Mouse (Mus musculus): ENCODE measurements at regions not wholly inside any gene's neighbourhood (a gene's known extent, or its start where the extent isn't known, plus 50 kb on each side); places are given as distances from the start of the nearest gene placed in this dataset.
"Not testable (repeated sequence)": the region's sequence is repeated elsewhere in the genome, so short reads cannot be mapped to it uniquely, and the experiment has no call there.

DNA sequence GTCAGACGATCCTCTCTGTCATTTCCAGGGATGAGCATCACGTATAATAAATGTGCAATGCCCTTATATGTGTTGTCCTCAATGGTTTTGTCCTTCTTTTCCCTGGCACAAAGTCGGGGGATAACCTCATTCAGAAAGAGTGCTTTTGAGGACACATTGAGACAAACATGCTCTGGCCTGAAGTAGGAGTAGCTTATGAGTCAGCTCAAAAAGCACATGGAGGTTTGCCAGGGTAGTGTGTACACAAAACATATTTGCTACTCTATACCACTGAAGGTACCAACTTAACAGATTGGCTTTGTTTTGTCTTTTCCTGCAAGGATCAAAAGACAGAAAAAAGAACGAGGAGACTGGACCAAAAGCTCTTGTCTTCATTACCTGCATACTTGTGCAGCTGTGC, 682.1 kb upstream of the Grid2 start:
- H3K9ac ChIP-seq: no peak overlapping the region
- H3K4me2 ChIP-seq: no peak overlapping the region
- WGBS: 85% methylated on average over 4 of the region's 4 CpGs
- H3K4me1 ChIP-seq: no peaks in the 10 kb centered on the region
- no peaks in the 10 kb centered on the region for H3K27me3 ChIP-seq (replicated peaks)
- no peak for ATAC-seq (replicated peaks)
- no peaks in the 10 kb centered on the region for H3K36me3 ChIP-seq (replicated peaks)
- H3K9me3 ChIP-seq: no peaks in the 10 kb centered on the region
- H3K27ac ChIP-seq: no peak overlapping the region
- no peak overlapping the region for H3K4me3 ChIP-seq

DNA sequence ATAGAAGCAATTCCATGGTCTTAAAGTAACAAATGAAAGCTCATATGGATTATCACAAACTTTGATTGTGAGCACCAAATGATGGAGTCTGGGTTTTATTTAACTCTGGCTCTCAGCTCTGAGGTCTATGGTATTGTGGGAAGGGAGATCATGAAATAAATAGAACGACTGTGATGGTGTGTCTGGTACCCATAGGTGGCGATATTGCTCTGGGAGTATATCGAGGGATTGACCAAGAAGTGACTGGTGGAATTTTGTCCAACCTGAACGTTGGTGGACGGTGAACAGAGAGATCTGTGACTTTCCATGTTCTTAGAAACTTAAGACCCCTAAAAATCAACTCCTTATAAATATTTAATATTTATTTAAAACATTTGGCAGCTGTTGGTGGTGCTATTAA, 679.5 kb upstream of the Grid2 start:
- H3K4me1 ChIP-seq: no peaks in the 10 kb centered on the region
- no peak overlapping the region for H3K4me2 ChIP-seq
- no peak overlapping the region for H3K27ac ChIP-seq
- 35% methylated on average over 5 of the region's 5 CpGs for WGBS
- H3K36me3 ChIP-seq (replicated peaks): no peaks in the 10 kb centered on the region
- no peaks in the 10 kb centered on the region for H3K9me3 ChIP-seq
- no peak overlapping the region for H3K4me3 ChIP-seq
- no peaks in the 10 kb centered on the region for H3K27me3 ChIP-seq (replicated peaks)
- ATAC-seq (replicated peaks): no peak
- H3K9ac ChIP-seq: no peak overlapping the region

DNA sequence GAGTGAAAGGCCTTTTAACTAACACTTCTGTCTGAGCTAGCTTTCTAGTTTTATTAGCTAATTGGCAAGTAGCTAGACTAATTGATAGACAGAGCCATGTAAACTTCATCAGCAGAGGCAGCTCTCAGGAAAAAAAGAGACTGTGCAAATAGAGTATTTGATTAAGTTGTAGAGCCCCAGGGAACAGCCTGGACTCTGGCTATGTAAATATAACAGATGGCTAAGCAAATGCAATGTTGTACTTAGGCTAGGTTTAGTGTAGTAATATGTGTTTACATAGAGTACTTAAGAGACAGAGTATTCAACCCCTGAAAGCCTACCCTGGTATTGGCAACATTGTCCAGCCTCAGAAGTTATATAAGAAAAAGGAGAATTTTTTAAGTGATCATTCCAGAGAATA, 635.1 kb upstream of the Grid2 start:
- H3K9me3 ChIP-seq: no peaks in the 10 kb centered on the region
- no peak overlapping the region for H3K9ac ChIP-seq
- no peaks in the 10 kb centered on the region for H3K27me3 ChIP-seq (replicated peaks)
- no peak overlapping the region for H3K4me2 ChIP-seq
- H3K4me1 ChIP-seq: no peaks in the 10 kb centered on the region
- H3K36me3 ChIP-seq (replicated peaks): no peaks in the 10 kb centered on the region
- H3K4me3 ChIP-seq: no peak overlapping the region
- no peak overlapping the region for H3K27ac ChIP-seq
- 0 out of 2 replicates have a peak, but pooled peaks have one; percentile 20 for ATAC-seq (replicated peaks)

DNA sequence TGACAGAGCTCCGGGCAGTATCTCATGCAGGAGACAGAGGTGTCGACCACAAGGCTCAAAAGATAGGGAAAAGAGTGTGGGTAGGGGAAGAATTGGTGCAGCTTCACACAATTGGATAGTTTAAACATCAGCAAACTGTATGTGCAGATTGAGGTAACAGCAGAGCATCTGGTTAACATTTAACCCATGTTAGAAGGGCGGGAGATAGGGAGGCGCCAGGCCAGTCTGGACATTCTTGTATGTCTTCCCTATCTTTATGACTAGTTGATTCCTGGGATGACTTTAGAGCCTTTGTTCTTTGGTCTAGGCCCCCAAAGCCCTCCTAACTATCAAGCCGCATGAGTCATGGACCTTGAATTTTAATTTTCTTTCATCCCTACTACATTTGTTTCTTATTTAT, 587.6 kb upstream of the Grid2 start:
- not testable (repeated sequence) for H3K4me3 ChIP-seq; H3K4me2 ChIP-seq; H3K9me3 ChIP-seq; H3K27ac ChIP-seq; H3K9ac ChIP-seq; H3K36me3 ChIP-seq (replicated peaks); H3K4me1 ChIP-seq; H3K27me3 ChIP-seq (replicated peaks); ATAC-seq (replicated peaks)
- 95% methylated on average over 5 of the region's 5 CpGs for WGBS

DNA sequence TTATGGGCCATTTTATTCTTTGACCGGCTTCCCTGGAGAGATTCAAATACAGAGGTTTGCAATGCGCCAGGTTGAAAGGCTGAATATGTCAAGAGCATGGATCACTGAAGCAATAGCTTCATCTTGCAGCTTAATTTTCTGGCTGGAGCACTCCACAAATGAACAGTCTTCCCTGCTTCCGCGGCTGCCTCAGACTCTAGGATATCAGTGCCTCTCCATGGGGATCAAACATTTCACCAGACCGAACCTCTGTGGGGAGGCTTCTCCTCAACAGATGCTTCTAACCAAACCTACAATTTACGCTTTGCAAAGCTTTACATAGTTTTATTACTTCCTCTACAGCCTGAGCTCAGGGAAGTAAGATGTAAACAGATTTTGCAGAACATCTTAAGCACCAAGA, 537.3 kb upstream of the Grid2 start:
- no peaks in the 10 kb centered on the region for H3K4me1 ChIP-seq
- H3K9me3 ChIP-seq: no peaks in the 10 kb centered on the region
- no peaks in the 10 kb centered on the region for H3K27me3 ChIP-seq (replicated peaks)
- ATAC-seq (replicated peaks): peak; percentile 39; the same call in 1 of the 2 replicates
- no peaks in the 10 kb centered on the region for H3K36me3 ChIP-seq (replicated peaks)
- H3K27ac ChIP-seq: no peak overlapping the region
- H3K4me3 ChIP-seq: no peak overlapping the region
- H3K4me2 ChIP-seq: no peak overlapping the region
- 47% methylated on average over 6 of the region's 6 CpGs for WGBS
- no peak overlapping the region for H3K9ac ChIP-seq

DNA sequence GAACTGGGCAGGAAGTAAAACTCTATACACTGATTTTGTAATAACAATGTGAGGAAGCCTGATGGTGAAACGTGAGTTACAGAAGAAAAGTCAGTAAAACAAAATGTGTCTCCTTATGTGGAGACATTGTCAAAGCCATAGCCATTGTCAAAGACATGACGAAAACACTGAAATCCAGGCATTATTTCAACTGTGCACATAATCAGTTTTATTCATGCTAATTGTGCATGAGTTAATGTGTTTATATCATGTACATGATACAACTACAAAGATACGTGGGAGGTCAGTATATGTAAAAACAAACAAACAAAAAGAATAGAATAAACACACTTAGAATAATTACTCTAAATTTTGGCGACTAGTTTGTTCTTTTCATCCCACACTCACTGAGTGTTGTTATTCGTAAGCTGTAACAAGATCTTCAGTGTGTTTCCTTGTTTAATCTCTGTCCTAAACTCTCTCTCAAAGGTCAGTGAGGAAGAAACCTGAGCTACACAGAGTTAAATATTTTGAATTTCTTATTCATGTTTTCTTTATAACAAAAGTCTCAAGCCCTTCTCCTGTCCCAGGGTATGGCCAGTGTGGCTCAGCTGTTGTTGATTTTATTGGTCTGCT, 536.0 kb upstream of the Grid2 start:
- H3K27me3 ChIP-seq (replicated peaks): no peaks in the 10 kb centered on the region
- ATAC-seq (replicated peaks): no peak
- H3K4me3 ChIP-seq: no peak overlapping the region
- no peaks in the 10 kb centered on the region for H3K4me1 ChIP-seq
- H3K4me2 ChIP-seq: no peak overlapping the region
- H3K9ac ChIP-seq: no peak overlapping the region
- no peaks in the 10 kb centered on the region for H3K9me3 ChIP-seq
- 79% methylated on average over 5 of the region's 5 CpGs for WGBS
- no peaks in the 10 kb centered on the region for H3K36me3 ChIP-seq (replicated peaks)
- H3K27ac ChIP-seq: no peak overlapping the region

Measured in midbrain, embryonic 15.5 days (tissue).